Mouse (Mus musculus) bone marrow macrophage, adult 2 months (primary cell): ENCODE measurements at regions not wholly inside any gene's neighbourhood (a gene's known extent, or its start where the extent isn't known, plus 50 kb on each side); places are given as distances from the start of the nearest gene placed in this dataset.

Experiments
- CTCF ChIP-seq: IDR thresholded peaks from 2 replicates; pipeline ENCODE4 v1.5.1; 2012; ENCODE audit warnings: low read depth, mild to moderate bottlenecking, low read length, moderate library complexity
- POLR2A ChIP-seq: IDR thresholded peaks from 2 replicates; pipeline ENCODE4 v1.6.1; 2012; ENCODE audit warnings: mild to moderate bottlenecking, low read depth, low read length, borderline replicate concordance

DNA sequence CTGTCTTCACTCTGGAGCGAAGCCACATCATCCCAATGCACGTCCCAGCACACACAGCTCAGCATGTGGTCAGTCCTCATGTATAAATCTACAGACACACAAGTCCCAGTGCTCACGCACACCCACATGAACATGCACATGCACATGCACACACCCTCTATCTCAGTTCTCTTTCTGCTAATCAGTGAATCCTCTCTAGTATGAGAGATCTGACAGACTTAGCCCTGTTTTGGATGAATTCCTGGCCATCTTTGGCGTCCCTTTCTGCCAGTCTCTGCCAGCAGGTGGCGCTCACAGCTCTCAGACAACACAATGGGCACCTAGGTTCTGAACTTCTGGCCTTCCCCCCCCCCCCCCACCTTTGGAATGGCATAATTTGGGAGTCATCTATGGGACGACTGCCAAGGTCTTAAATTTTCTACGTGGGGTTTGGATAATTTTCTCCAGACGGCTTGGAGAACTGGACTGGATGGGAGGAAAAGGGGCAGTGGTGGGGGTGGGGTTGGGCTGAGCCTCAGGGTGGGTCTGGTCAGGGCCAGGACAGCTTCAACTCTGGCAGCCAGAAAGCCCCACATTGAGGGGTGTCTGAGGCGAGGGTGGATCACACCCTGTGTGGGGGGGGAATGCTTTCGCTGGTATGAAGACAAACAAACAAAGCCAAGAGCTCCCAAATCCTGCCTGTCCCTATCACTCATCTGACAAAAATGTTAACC lies 149.8 kb downstream of the Opa1 start:
- TF ChIP-seq CTCF (peak; percentile 97), POLR2A (no peak)
